Mouse (Mus musculus) embryo, embryonic 11 days (tissue): ENCODE measurements at regions not wholly inside any gene's neighbourhood (a gene's known extent, or its start where the extent isn't known, plus 50 kb on each side); places are given as distances from the start of the nearest gene placed in this dataset.

Experiments
- DNase-seq: peaks from one replicate; pipeline ENCODE4 v3.0.0-alpha.2; 2015

DNA sequence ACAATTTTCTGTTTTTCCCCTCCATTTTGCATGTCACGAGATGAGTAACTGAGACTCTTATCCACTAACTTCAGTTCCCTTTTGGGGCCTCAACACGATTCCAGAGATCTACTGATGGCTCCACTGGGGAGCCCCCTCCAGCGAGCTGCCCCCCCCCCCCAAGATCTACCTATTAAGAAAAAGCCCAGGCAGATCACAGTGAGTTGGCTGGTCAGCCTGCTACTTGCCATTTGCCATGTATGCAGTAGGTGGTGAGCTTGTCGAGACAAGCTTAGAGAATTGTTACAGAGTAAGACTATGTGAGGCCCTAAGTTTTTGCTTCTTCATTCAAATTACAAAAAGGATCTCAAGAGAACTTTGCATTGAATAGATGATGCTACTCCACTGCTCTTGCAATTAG lies 426.3 kb upstream of the Ubash3b start:
- DNase-seq: no peak

DNA sequence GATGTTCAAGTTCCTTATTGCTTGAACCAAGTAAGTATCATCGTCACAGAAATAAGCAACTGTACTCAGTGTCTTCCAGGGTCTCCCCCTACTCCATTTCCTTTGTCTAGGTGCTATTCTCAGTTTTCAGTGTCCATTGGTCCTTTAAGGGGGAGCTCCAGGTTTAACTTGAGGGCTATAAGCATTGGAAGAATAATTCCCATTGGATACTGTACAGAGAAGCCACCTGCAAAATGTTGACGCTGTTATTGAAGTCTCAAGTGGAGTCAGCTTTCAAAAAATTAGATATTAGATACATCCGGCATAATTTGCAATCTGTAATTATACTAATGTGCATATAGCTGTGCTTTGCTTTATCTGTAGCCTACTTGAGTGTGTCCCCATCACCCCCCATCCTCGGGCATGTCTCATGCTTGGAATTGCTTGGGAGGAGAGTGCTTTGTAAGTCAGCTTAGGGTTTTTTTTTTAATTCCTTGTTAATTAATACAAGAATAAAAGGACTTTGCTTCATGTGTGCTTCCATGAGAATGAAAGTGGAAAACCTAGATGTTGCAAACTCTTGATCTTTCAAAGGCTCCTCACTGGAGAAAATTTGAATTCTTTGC lies 425.6 kb upstream of the Ubash3b start:
- no peak for DNase-seq

GRCm38 (mm10) chr9:41586291-41586690 lies 424.8 kb upstream of the Ubash3b start:
- no peak for DNase-seq

- no peak for DNase-seq
Measured at GRCm38 (mm10) chr9:41585771-41586170, 424.3 kb upstream of the Ubash3b start.

- DNase-seq: no peak
Measured at GRCm38 (mm10) chr9:41585012-41585411, 423.5 kb upstream of the Ubash3b start.

GRCm38 (mm10) chr9:41583711-41584329 lies 422.3 kb upstream of the Ubash3b start:
- DNase-seq: peak; percentile 70

DNA sequence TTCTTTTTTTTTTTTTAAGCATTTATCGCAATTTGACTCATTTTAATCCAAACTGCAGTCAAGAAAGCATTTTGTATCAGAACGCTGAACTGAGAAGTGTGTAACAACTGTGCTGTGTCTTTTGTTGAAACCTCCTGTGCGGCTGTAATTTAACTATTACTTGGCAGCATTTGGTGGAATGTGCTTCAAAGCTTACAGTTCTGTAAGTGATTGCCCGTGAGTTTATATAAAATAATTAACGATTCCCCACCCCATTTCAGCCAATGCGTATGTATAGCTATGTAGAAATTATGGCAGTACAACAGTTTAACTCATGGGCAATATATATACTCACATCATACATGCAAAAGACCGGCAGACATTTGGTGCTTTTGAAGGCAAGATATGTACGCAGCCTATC lies 421.8 kb upstream of the Ubash3b start:
- DNase-seq: no peak

GRCm38 (mm10) chr9:41582711-41583236 lies 421.3 kb upstream of the Ubash3b start:
- no peak for DNase-seq

- DNase-seq: peak; percentile 62
Measured at GRCm38 (mm10) chr9:41582171-41582570, 420.7 kb upstream of the Ubash3b start.

DNA sequence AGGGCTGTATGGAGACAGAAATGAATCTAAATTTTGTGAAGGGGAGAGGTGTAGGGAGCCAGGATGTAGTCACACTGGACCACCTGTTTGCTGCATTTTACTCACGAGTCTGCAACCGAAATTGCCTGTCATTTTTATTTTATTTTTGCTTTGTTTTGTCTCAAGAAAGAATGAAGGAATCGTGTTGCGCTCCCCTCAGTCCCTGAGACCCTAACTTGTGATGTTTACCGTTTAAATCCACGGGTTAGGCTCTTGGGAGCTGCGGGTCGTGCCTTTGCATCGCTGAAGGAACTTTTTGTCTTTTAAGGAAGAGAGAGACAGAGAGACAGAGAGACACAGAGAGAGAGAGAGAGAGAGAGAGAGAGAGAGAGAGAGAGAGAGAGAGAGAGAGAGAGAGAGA lies 420.2 kb upstream of the Ubash3b start:
- DNase-seq: no peak

GRCm38 (mm10) chr9:41581152-41581551 lies 419.7 kb upstream of the Ubash3b start:
- DNase-seq: peak; percentile 71

GRCm38 (mm10) chr9:41580611-41581041 lies 419.1 kb upstream of the Ubash3b start:
- peak; percentile 86 for DNase-seq

GRCm38 (mm10) chr9:41580067-41580466 lies 418.6 kb upstream of the Ubash3b start:
- no peak for DNase-seq

DNA sequence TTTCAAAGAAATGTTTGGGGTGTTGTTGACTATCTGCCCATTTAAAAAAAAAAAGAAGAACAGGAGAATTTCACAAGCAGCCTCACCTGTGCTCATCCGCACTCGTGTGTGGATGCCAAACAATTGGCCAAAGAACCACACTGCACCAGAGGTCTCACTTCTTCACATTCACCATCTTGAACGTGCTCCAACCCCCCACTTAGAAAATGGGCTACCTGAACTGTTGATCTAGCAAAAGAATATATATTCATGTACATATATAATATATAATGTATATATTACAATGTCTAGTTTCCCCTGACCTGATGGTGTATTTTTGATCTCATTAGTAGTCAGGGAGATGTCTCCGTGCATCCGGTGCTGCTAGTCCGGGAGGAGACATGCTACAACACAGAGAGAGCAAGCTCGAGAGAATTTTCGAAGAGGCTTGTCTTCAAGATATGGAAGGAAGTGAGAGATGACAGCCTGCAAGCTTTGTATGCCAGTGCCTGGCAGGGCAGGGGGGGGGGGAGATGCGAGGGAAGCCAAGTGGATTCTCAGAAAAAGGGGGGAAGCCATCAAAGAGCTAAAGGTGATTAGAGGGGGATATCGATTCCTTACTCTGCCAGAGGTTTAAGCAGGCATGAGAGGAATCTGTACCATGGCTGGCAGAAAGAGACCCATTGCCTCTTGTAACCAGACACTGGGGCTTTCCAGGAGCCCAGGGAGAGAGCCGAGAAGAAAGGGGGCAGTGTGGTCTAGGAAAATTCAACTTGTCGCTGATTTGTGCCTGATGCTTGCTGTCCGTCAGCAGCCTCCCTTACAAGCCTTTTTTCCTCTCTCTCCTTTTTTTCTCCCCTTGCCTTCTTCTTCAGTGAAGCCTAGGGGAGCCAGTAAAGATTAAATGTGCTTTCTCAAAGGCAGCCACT lies 417.9 kb upstream of the Ubash3b start:
- peak; percentile 88 for DNase-seq

DNA sequence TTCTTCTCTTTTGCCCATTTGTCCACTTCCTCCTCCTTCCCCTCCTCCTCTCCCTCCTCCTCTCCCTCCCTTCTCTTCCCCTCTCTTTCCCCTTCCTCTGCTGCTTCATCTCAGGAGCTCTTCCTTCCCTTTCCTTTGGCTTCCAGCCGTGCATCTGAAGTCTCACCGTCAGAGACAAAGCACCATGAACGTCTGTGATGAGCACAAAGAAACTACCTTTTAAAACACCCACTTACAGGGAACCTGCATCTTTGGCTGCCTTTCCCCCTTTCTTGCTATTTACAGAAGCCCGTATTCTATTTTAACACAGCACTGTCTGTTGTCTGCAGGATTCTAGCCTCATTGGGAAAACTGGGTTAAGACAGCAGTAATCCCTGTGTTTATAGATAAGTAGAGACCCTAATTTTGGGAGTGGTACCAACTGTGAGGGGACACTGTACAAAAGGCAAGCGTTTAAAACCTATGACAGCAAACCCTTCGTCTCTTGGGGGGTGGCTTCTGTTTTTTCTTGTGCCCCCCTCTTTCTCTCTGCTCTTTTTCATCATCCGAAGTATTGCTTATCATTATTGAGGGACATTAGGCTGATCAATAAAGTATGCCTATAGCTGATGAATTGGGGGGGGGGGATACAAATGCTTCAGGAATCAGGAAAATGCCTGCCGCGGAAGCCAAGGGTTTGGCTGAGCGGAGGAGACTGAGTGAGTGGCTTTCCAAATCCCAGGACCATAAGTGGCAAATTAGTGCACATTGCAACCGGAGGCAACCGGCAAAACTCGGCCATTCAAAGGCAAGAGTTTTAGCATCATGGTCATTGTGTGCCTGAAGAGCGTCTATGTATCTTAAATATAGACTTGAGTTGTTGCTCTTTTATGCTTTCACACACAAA lies 417.0 kb upstream of the Ubash3b start:
- no peak for DNase-seq

GRCm38 (mm10) chr9:41577760-41578159 lies 416.3 kb upstream of the Ubash3b start:
- DNase-seq: no peak

DNA sequence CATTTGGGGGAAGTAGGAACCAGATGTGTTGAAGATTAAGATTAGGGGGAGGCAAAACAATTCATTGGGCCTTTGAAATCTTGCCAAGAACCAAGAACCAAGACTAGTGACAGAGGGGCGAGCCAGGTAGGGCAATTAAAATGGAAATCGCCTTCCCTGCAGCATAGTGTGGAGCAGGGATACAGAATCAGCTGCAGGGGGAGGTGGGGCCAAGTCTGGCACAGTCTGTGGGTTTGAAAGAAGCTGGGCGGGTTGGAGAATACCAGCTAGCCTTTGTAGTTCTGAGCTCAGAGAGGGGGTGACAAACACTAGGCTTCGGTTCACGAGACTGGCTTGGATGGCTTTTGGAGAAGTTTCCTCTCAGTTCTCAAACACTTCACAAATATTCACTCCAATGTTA lies 414.3 kb upstream of the Ubash3b start:
- DNase-seq: no peak

- no peak for DNase-seq
Measured at GRCm38 (mm10) chr9:41570262-41570661, 408.8 kb upstream of the Ubash3b start.

DNA sequence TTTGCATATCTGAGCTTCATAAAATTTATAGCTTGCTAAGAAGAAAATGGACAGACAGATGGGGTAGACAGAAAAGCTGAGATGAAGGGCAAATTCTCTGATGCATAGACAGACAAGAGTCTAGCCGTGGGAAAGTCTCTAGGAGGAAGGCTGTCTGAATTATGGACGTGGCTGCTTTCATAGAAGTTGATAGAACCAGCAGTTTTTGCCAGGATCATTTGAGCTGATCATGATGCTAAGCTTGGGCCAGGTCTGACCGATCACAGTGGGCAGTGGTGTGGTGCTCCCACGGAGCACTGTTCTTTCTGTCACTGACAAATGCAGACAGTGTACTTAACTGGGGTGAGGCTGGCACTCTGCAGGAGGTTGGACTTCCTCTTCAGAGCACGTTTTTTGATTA lies 405.0 kb upstream of the Ubash3b start:
- no peak for DNase-seq

DNA sequence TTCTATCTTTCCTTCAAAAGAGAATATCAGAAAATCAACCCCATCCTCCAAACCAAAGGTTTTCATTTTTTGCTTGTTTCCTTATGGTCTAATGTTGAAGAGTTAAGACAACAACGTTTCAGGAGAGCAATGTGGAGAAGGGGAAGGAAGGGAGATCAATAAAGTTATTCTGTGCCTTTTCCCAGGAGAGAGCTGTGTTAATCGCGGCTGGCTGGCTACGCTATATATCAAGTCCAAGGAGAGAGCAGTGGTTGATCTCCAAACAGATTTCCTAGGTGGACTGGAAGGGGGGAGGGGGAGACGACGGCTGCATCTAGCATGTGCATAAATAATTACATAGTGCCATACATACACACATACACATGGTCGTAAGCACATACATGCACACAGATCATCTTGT lies 404.3 kb upstream of the Ubash3b start:
- DNase-seq: no peak

DNA sequence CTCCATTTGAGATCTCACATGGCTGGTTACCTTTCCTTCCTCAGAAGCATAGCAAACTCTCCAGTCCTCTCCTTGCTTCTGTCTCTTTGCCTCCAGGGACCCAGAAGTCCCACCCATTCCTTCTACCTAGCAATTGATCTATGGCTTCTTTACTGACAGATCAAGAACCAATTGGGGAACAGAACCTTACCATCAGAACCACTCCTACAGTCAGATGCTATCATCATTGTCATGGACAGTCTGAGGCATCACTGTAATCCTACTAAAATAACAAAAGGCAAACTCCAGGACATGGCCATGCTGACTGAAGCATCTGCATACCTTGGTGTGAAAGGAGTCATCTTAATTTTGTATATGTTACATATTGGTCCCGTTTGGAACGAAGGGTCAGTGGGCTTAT lies 401.9 kb upstream of the Ubash3b start:
- no peak for DNase-seq

DNA sequence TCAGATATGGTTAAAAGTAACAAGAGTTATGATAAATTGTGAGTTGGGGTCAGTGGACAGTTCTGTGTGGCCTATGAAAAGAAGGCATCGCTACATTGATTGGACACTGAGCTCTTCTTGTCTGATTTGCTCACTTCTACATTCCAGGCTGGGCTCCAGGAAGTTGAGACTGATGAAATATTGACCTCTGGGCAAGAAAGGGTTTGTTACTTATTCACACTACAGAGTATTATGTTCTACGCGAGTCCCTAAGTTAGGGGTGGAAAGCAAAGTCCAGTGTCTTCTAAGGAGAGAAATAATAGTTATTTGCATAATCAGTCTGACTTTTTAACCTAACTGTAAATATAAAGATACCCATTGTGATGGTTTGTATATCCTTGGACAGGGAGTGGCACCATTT lies 397.0 kb upstream of the Ubash3b start:
- no peak for DNase-seq

DNA sequence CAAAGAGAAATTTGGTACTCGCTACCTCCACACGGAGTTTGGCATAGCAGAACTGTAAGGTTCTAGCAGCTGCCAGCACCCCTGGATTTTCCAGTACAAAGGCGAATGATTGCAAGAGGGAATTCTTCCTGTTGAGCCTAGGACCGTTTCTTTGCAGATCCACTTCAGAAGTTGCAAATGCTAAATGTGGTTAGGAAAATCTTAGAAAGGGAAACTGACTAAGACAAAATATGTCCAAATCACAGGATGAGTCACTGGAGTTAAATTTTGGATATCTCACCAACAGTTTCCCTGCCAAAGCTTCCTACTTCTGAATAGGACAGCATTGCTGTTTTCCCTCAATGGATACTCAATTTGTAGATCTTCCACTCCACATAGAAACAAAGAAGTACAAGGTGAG lies 395.4 kb upstream of the Ubash3b start:
- DNase-seq: no peak
